ENCODE assay signal across 24 mouse cellular contexts in the genomic region with DNA sequence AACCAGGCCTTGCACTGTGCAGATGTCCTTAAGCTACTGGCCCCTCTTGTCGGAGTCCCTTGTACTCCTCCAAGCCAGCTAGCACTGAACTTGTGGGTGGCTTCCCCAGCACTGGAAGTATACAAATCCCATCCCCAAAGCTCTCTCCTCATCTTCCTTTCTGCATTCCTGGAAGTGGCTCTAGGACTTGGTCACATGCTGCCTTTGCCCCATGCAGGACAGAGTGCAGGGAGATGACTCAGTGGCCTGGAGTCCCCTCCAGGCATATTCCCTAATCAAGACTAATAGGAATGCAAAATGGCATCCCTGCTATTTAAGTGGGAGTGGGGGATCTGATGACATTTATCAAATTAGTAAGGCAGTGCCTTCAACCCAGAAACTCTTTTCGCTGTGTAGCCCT. TPM values are rescaled to one million over a fixed set of nuclear protein-coding genes. Genes with fewer than 3 reads are reported as not detected.
"Had no signal": no experiment of that assay in that cellular context is flagged by ENCODE, and none has a peak within 500 bp of the region (broad histone marks: within the 10 kb centered on the region; RNA-seq: fewer than 3 reads in every experiment).

No protein-coding gene starts in this region.

- DNase-seq: gastrocnemius, postnatal 14 days; gastrocnemius, postnatal 36 days; heart, adult 18-20 months; heart, postnatal 14 days; heart, postnatal 36 days; kidney, adult 11 months; kidney, adult 2 months; kidney, adult 9 months; kidney, postnatal 14 days; kidney, postnatal 36 days; layer of hippocampus, adult 9-11 months; layer of hippocampus, postnatal 36 days; left cerebral cortex, postnatal 4 days had no signal

- H3K4me3 ChIP-seq: heart, embryonic 10.5 days; heart, embryonic 12.5 days; hindbrain, embryonic 13.5 days; hindbrain, embryonic 15.5 days; kidney, embryonic 15.5 days; limb, embryonic 13.5 days; limb, embryonic 15.5 days; liver, embryonic 12.5 days had no signal

RNA-seq across cellular contexts. Expression of a gene that starts 1.1 kb away (rescaled TPM):
- polyA plus RNA-seq: heart, embryonic 14.5 days; intestine, embryonic 14.5 days; liver, embryonic 12.5 days; liver, embryonic 14.5 days had no signal
